Mouse (Mus musculus) heart, postnatal 0 days (tissue): Measurements from ENCODE around the gene Erp27. TPM values are rescaled to one million over a fixed set of nuclear protein-coding genes. Genes with fewer than 3 reads are reported as not detected.

Experiments used
- ATAC-seq: fragments of 200-750 bp; cut with Nextera tagmentation; 2 replicates; pipeline ENCODE4 v1.8.0; 2017; ENCODE audit warnings: low read depth, moderate number of reproducible peaks, moderate library complexity; ENCODE audit not compliant: insufficient read depth
- DNase-seq: peaks from one replicate; pipeline ENCODE4 v3.0.0-alpha.2; 2016; ENCODE audit warnings: low spot score
- H3K27ac ChIP-seq: fragments of 300-500 bp; sonication (generic); 2 replicates; pipeline ENCODE4 v1.5.1; 2014; ENCODE audit warnings: low read depth, mild to moderate bottlenecking
- H3K27me3 ChIP-seq: fragments of 300-500 bp; sonication (generic); 2 replicates; pipeline ENCODE4 v1.6.1; 2014; ENCODE audit warnings: low read length, mixed read lengths; ENCODE audit not compliant: control insufficient read depth, insufficient read depth
- H3K36me3 ChIP-seq: fragments of 300-500 bp; sonication (generic); replicated peaks from 2 replicates; pipeline ENCODE4 v1.6.1; 2014; ENCODE audit warnings: low read length, mixed read lengths; ENCODE audit not compliant: control insufficient read depth, insufficient read depth
- H3K4me1 ChIP-seq: fragments of 300-500 bp; sonication (generic); 2 replicates; pipeline ENCODE4 v1.6.1; 2014; ENCODE audit warnings: antibody characterized with exemption; ENCODE audit not compliant: control insufficient read depth, insufficient read depth
- H3K4me2 ChIP-seq: fragments of 300-500 bp; sonication (generic); 2 replicates; pipeline ENCODE4 v1.6.1; 2014; ENCODE audit warnings: low read depth, mild to moderate bottlenecking, low read length, moderate library complexity
- H3K4me3 ChIP-seq: fragments of 300-500 bp; sonication (generic); 2 replicates; pipeline ENCODE4 v1.5.1; 2014; ENCODE audit warnings: low read depth, low read length
- H3K9ac ChIP-seq: fragments of 300-500 bp; sonication (generic); replicated peaks from 2 replicates; pipeline ENCODE4 v1.6.1; 2014; ENCODE audit warnings: low read depth, low read length, mixed read lengths
- H3K9me3 ChIP-seq: fragments of 300-500 bp; sonication (generic); replicated peaks from 2 replicates; pipeline ENCODE4 v1.6.1; 2016; ENCODE audit warnings: low read length; ENCODE audit not compliant: control insufficient read depth
- CTCF ChIP-seq: IDR thresholded peaks from 2 replicates; pipeline ENCODE4 v1.5.1; 2016; ENCODE audit warnings: antibody characterized with exemption, control low read depth, low read depth
- EP300 ChIP-seq: IDR thresholded peaks from 2 replicates; pipeline ENCODE4 v1.6.1; 2016; ENCODE audit warnings: antibody characterized with exemption, low read depth
- WGBS: fragments of 180-500 bp; shearing (Covaris S2); extraction: QIAGEN DNeasy Blood & Tissue Kit; methylation state at CpG from one replicate; pipeline ENCODE4 v1.1.7; 2014; 5-methylcytosine and 5-hydroxymethylcytosine counted together
- polyA plus RNA-seq: library from polyadenylated mRNA; unstranded; fragments of >200 nt; fragmentation: Nextera tagmentation; extraction: Ambion mirVana; gene quantifications from 2 replicates; pipeline ENCODE4 v1.2.1, GENCODE M21; 2015
- total RNA-seq: library from RNA; depleted of rRNA; stranded (reverse); fragments of >200 nt; gene quantifications from 2 replicates; pipeline ENCODE4 v1.2.3, GENCODE M21; 2014; ENCODE audit warnings: low replicate concordance

The Erp27 gene
- total and polyA plus RNA-seq, 2 experiments from 2014 or later: 0.83 TPM; not detected in 1

DNA sequence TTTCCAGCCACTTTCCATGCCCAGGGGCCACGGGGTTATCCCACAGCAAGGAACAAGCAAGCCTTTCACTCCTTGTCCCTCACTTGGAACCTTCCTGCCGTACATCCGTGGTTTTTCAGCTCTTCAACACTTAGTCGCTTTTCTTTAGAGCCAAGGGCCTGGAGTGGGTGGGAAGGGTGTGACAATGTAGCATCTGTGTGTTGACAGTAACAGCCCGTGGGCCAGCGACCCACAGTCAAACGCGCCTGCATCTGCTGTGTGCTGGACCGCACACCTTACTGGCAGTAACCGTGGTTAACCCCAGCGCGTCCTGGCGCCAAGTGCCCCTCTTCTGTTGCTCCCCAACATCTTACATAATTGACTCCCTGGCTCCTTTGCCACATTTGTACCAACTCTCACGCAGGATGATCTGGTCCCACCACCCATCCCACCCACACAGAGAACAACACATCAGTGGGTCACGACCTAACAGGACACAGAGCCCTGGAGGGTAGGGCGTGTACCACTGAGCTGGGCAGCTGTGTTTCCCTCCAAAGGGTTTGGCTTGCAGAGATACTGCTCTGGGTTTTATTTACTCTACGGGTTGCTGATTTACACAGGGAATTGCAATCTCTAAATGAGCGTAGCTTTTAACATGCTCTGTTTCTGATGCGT lies 15.6 kb downstream of the Erp27 start:
- DNase-seq: no peak
- Histone ChIP-seq H3K9ac (no peak overlapping the region), H3K27ac (peak overlapping the region; percentile 52; the same call in 1 of the 2 replicates), H3K36me3 (no peaks in the 10 kb centered on the region), H3K27me3 (no peaks in the 10 kb centered on the region), H3K4me1 (peaks cover 9% of the 10 kb centered on the region; the same call in 1 of the 2 replicates), H3K9me3 (no peaks in the 10 kb centered on the region), H3K4me2 (no peak overlapping the region), H3K4me3 (no peak overlapping the region)
- TF ChIP-seq EP300 (no peak), CTCF (no peak)
- peak; percentile 31; the same call in 1 of the 2 replicates for ATAC-seq
- 63% methylated on average over 19 of the region's 19 CpGs for WGBS

DNA sequence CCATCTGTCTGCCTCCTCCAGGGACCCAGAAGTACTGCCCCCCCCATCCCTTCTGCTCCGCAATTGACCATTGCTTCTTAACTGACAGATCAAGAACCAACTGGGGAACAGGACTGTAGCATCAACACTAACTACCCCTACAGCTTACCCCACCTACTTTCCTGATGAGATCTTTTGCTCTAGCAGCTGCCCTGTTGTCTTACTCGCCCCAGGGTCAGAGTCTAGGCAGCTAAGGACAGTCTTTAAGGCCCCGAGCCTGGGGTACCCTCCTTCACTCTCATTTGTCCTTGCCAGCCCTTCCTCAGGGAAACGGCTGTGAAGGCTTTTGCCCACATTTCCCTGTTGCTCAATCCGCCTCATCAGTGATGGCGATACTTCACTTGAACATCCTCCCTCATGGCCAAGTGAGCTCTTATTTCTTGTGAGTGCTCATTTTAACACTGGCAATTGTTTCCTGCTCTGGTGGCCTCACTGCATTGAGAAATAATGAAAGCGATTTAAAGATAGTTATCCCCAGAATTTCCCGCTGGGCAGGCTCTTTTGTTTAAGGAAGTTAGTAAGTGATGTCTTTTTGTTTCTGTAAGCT lies 18.0 kb downstream of the Erp27 start:
- no peak overlapping the region for H3K27ac ChIP-seq

DNA sequence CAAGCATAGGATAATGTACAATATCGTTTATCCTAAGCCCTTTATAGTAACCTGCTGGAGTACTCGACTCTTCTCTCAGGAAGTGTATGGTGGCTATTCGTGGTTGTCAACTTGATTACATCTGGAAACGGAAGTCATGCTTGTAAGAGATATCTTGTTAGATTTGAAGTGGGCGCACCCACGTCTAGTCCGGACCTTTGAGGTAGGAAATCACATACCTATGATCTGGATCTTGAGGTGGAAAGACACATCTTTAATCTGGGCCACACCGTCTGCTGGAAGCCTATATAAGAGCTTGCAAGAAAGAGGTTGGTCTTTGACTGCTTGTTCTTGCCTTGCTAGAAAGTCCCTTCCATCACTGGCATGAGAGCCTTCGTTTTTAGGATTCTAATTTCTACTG lies 19.5 kb downstream of the Erp27 start:
- ATAC-seq: no peak
- no peak for DNase-seq

More for the DNA sequence above, 18.0 kb downstream of the Erp27 start:
- Histone ChIP-seq H3K4me1 (0 out of 2 replicates have a peak, but pooled peaks cover 3% of the 10 kb centered on the region), H3K4me2 (no peak overlapping the region), H3K9ac (no peak overlapping the region), H3K27me3 (no peaks in the 10 kb centered on the region), H3K9me3 (no peaks in the 10 kb centered on the region), H3K36me3 (no peaks in the 10 kb centered on the region), H3K4me3 (no peak overlapping the region)
- DNase-seq (no peak), ATAC-seq (no peak)
- no peak for TF ChIP-seq EP300
- TF ChIP-seq CTCF: no peak
- WGBS: 65% methylated on average over 8 of the region's 8 CpGs

DNA sequence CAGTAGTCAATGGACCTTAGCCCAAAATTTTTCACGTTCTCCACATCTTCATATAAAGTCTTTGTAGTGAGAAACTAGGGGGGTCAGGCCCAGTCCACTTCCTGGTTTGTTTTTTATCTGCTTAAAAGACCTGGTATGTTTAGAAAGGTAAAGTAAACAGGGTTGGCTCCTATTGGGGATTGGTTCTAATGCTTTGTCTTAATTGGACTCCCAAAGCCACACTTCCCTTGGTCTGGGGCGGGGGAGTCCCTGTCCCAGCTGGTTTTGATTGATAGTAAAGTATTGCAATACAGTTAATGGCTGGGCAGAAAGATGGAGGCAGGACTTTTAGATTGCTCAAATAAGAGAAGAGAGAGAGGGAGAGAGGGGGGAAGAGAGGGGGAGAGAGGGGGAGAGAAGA lies 21.0 kb downstream of the Erp27 start:
- no peak overlapping the region for H3K9ac ChIP-seq
- H3K4me1 ChIP-seq: peaks cover 6% of the 10 kb centered on the region
- WGBS: 69% methylated on average over 2 of the region's 2 CpGs
- ATAC-seq (no peak), DNase-seq (no peak)
- no peak for TF ChIP-seq CTCF
- H3K27me3 ChIP-seq: no peaks in the 10 kb centered on the region
- no peak overlapping the region for H3K27ac ChIP-seq
- H3K9me3 ChIP-seq: no peaks in the 10 kb centered on the region
- H3K36me3 ChIP-seq: no peaks in the 10 kb centered on the region
- no peak overlapping the region for H3K4me3 ChIP-seq
- no peak overlapping the region for H3K4me2 ChIP-seq

More for the DNA sequence above, 19.5 kb downstream of the Erp27 start:
- WGBS: 78% methylated on average over 9 of the region's 9 CpGs
- Histone ChIP-seq H3K36me3 (no peaks in the 10 kb centered on the region), H3K9ac (no peak overlapping the region), H3K27me3 (no peaks in the 10 kb centered on the region), H3K4me1 (peaks cover 9% of the 10 kb centered on the region), H3K4me2 (no peak overlapping the region), H3K9me3 (no peaks in the 10 kb centered on the region), H3K4me3 (no peak overlapping the region), H3K27ac (no peak overlapping the region)
- no peak for TF ChIP-seq CTCF
- TF ChIP-seq EP300: no peak

DNA sequence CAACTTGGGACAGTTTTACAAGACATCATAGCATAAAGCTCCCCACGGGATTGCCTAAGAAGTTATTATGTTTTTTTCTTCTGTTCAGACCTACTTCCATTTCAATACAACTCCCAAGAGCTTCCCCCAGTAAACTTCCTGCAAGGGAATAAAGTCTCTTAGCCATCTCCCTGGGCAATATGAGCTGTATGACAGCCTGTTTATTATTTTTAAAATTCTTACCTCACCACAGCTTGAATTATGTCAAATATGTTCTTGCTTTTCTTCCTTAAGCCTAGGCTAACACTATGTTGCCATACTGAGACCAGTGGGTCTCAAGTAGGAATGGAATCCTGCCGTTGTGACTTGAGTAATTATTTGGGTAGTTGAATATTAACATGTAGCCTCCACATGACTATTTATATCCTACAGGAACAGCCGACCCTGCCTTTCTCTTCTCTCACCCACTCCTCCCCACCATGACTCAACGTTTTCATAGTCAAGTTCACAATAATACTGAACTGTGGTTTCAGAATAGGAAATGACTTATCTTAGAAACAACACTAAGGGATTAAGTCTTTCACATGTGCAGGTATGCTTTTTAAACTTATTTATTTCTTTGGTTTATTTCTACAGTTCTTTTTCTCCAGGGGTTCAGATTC lies 21.5 kb downstream of the Erp27 start:
- Histone ChIP-seq H3K36me3 (no peaks in the 10 kb centered on the region), H3K4me2 (no peak overlapping the region), H3K27ac (peak overlapping the region; percentile 28; the same call in 1 of the 2 replicates), H3K9ac (no peak overlapping the region), H3K4me3 (no peak overlapping the region), H3K27me3 (no peaks in the 10 kb centered on the region), H3K9me3 (no peaks in the 10 kb centered on the region), H3K4me1 (peaks cover 6% of the 10 kb centered on the region)
- ATAC-seq (no peak), DNase-seq (no peak)
- TF ChIP-seq EP300: no peak
- TF ChIP-seq CTCF: no peak
- WGBS: 37% methylated on average over 4 of the region's 4 CpGs
